Mouse (Mus musculus) hindbrain, embryonic 10.5 days (tissue): ENCODE results near the gene Mre11a. TPM values are rescaled to one million over a fixed set of nuclear protein-coding genes. Genes with fewer than 3 reads are reported as not detected.

Experiments used
- DNase-seq: peaks from one replicate; pipeline ENCODE4 v3.0.0-alpha.2; 2017; ENCODE audit warnings: low spot score
- H3K27ac ChIP-seq: fragments of 300-500 bp; sonication (generic); 2 replicates; pipeline ENCODE4 v1.5.1; 2016; ENCODE audit warnings: mild to moderate bottlenecking, moderate library complexity
- H3K27me3 ChIP-seq: fragments of 300-500 bp; sonication (generic); 2 replicates; pipeline ENCODE4 v1.6.1; 2016; ENCODE audit warnings: mild to moderate bottlenecking; ENCODE audit not compliant: poor library complexity, insufficient read depth, severe bottlenecking
- H3K36me3 ChIP-seq: fragments of 300-500 bp; sonication (generic); 2 replicates; pipeline ENCODE4 v1.6.1; 2016; ENCODE audit warnings: mild to moderate bottlenecking, moderate library complexity
- H3K4me1 ChIP-seq: fragments of 300-500 bp; sonication (generic); replicated peaks from 2 replicates; pipeline ENCODE4 v1.6.1; 2016; ENCODE audit warnings: mild to moderate bottlenecking
- H3K4me3 ChIP-seq: fragments of 300-500 bp; sonication (generic); 2 replicates; pipeline ENCODE4 v1.5.1; 2016; ENCODE audit warnings: mild to moderate bottlenecking, moderate library complexity
- H3K9me3 ChIP-seq: fragments of 300-500 bp; sonication (generic); 2 replicates; pipeline ENCODE4 v1.6.1; 2016; ENCODE audit warnings: mild to moderate bottlenecking, moderate library complexity
- WGBS: fragments of 180-500 bp; shearing (Covaris S2); methylation state at CpG from one replicate; pipeline ENCODE4 v1.1.7; 2016; 5-methylcytosine and 5-hydroxymethylcytosine counted together
- polyA plus RNA-seq: library from polyadenylated mRNA; unstranded; fragments of >200 nt; fragmentation: Nextera tagmentation; extraction: Ambion mirVana; gene quantifications from 2 replicates; pipeline ENCODE4 v1.2.1, GENCODE M21; 2016

The Mre11a gene
- 25.9 and 43.8 TPM in 2 replicates for polyA plus RNA-seq

DNA sequence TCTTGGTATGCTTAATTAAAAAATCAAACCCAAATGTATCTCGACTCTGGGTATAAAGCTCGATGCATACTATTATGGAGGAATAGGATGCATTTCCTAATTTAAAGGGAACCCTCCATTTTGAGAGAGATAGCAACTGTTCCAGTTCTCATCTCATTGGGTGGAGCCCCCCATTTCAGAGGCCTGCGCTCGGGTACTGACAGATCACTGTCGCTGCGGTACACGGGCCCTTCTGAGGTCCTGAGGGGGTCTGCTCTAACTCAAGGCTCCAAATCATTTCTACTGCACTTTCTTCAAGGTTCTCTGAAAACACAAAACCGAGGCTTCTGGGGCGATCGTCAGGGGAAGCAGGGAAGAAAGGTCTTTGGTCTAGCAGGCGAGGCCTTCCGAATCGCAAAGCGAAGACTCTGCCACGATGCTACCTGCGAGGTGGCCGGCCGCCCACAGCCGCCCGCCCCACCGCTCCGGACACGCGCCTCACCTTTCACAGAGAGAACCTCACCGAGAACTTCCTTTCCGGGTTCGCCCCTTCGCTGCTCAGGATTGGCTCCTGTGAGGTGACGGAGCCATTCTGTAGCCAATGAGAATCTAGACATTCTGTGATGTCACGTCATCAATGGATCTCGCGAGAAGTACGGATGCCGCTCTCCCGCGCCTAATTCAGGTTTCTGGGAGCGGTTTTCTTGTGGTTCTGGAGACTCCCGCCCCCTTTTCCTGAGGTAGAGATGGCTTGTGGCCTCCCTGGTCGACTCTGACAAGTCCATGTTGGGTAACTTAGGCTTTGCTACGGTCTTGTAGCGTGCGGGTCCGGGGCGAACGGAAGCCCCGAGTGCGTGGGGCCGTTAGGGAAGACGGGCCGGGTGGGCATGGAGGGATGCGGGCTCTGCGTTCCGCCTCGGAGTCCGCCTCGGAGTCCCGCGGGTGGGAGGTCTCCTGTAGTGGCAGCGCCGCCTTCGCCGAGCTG lies at the start of gene Mre11a, which contains the start of gene Ankrd49:
TSS of gene Mre11a (plus strand) at position 616 of the 964 bp plus-strand sequence.
TSS of gene Ankrd49 (minus strand) at position 818 of the 964 bp plus-strand sequence.
- Histone ChIP-seq H3K9me3 (no peaks in the 10 kb centered on the region), H3K27ac (peak within 1 kb of the TSS; percentile 94), H3K27me3 (no peaks in the 10 kb centered on the region), H3K4me1 (peaks cover 16% of the 10 kb centered on the region), H3K36me3 (peaks cover 58% of the 10 kb centered on the region), H3K4me3 (peak within 1 kb of the TSS; percentile 67)
- DNase-seq: peak; percentile 94
- under 1% methylated on average over 62 of the region's 62 CpGs for whole genome bisulfite sequencing

DNA sequence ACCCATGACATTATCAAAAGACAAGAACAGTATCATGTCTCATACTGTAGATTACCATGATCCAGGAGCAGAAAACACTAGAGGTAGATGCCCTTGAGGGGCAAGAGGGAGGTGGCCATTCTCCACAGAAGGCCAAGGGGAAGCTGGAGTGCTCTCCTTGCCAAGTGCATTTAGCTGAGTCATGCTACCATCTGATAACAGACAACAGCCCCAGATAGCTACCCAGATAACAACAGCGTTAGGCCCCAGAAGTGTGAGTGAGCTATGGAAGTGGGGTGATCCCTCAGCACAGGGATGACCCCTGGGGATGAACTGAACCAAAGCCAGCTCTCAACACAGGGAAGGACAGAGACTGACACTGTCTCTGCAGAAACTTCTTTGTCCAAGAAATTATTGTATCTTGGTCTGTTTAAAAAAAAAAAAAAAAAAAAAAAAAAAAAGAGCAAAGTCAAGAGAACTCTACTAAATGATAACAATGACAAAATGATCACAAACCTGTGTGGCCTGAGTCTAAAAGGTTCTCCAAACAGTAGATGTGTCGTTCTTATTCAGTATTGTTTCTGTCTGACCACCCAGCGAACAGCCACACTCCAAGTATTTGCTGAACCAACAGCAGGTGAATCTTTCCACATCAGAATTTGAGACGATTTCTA lies 44.8 kb upstream of the Mre11a start:
- Histone ChIP-seq H3K27ac (no peak overlapping the region), H3K4me3 (no peak overlapping the region), H3K27me3 (no peaks in the 10 kb centered on the region), H3K36me3 (no peaks in the 10 kb centered on the region), H3K9me3 (no peaks in the 10 kb centered on the region), H3K4me1 (no peaks in the 10 kb centered on the region)
- DNase-seq: no peak
- WGBS: 80% methylated on average over 4 of the region's 4 CpGs

DNA sequence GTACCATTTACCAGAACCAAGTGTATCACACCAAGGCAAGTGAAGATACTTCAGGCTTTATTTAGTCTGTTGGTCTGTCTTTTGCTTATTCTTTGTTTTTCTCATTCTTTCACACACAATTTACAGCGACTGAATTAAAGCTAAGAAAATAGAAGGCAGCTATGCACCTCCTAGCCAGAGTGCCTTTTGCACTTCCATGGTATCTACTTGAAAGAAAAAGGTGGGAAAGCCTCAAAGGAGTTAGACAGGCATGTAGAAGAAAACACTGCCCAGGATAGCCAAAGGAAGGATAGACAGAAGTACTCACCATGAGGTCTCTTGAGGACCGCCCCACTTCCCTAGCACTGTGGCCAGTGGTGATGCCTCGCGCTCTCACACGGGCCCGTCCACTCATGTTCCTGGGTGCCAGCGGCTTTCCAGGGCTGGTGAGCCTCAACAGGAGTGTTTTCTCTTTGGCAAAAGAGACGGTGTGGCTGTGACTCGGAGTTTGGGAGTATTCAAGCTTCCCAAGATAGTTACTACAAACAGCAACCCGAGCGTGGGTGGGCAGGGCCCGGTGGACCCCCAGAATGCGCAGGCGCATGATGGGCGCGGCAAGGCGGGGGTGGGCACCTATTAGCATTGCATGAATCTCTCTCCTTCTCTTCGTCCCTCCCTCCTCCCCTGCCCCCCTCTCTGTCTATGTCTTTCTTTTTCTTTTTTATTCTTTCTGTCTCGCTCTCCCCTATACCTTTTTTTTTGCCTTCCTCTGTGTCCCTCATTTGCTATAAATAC lies 44.1 kb upstream of the Mre11a start, which contains the start of gene Piwil4:
TSS of gene Piwil4 (minus strand) at position 583 of the 774 bp plus-strand sequence.
- DNase-seq: no peak
- Histone ChIP-seq H3K36me3 (no peaks in the 10 kb centered on the region), H3K27ac (no peak within 1 kb of the TSS), H3K27me3 (no peaks in the 10 kb centered on the region), H3K4me3 (no peak within 1 kb of the TSS), H3K9me3 (no peaks in the 10 kb centered on the region), H3K4me1 (no peaks in the 10 kb centered on the region)
- 85% methylated on average over 19 of the region's 19 CpGs for WGBS

DNA sequence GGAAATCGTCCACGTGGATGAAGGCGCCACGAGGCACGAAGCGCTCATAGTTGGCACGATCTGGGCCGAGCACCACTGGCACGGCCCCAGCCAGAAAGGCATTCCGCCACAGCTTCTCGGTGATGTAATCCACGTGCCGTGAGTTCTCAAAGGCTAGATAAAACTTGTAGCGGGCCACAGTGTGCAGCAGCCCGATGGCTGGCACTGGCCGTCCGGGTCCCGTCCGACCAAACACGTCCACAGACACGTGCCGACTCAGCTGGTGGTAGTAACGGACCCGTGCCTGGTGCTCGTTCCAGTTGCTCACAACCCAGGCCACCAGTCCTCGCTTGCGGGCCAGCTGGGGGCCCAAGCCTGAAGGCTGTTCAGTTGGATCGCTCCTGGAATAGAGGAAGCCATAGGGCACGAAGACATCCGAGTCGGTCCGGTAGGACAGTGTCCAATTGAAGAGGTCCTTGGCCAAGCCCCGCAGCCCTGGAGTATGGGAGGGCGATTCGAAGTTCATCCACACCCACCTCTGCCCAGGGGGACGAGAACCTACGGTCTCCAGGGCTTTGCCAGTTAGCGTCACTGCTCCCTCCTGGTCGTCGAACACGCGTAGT lies 33.5 kb upstream of the Mre11a start:
- Histone ChIP-seq H3K9me3 (no peaks in the 10 kb centered on the region), H3K27ac (peak overlapping the region; percentile 83; the same call in 1 of the 2 replicates), H3K4me3 (peak overlapping the region; percentile 67), H3K4me1 (peaks cover 15% of the 10 kb centered on the region), H3K27me3 (peaks cover 48% of the 10 kb centered on the region), H3K36me3 (no peaks in the 10 kb centered on the region)
- WGBS: 53% methylated on average over 42 of the region's 42 CpGs
- DNase-seq: peak; percentile 18

DNA sequence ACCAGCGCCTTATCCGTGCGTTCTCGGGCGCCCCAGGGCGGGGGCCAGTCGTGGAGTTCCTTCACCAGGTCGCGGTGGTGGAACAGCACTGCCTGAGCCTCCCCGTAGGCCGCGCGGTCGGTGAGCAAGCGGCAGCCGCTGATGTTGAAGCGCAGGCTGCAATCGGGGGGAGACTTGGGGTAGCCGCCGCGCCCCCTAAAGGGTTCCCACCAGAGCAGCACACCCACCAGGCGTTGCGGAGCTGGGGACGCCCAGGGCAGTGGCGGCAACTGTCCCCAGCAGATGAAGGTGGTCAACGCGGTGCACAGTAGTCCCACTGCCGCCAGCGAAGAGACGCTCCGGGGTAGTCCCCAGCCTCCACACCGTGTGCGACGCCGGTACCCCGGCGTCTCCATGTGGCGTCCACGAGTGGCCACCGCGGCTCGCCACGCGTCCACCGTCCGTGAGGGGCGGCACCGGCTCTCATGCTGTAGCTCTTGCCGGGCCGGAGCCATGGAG lies 32.9 kb upstream of the Mre11a start:
- DNase-seq: no peak
- peak overlapping the region; percentile 67 for H3K4me3 ChIP-seq
- WGBS: under 1% methylated on average over 50 of the region's 50 CpGs
- peaks cover 48% of the 10 kb centered on the region for H3K27me3 ChIP-seq
- peak overlapping the region; percentile 83 for H3K27ac ChIP-seq
- no peaks in the 10 kb centered on the region for H3K9me3 ChIP-seq
- H3K36me3 ChIP-seq: no peaks in the 10 kb centered on the region
- H3K4me1 ChIP-seq: peaks cover 15% of the 10 kb centered on the region

DNA sequence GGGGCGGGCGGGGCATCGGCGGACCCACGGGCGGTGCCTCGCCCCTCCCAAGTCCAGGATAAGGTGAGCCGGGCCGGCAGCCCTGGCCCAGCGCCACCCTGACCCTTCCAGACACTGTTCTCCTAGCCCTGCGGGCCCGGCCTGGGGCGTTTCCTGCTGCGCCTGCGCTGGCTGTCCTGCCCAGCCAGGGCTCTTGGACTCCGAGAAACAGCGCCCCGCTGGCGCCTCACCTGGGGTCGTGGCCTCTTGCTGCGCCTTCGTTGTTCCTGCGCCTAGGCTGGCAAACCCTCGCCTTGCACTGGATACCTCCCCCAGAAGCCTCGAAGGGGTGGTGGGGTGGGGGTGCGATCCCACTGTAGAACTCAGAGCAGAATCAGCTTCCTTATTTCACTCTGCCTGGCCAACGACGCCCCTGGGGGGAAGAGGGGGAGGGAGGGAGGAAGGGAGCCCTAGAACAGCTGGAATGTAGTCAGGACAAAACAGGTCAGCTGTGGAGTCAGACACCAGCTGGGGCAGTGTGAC lies 32.4 kb upstream of the Mre11a start, which contains the start of gene Fut4:
TSS of gene Fut4 (minus strand) at position 393 of the 522 bp plus-strand sequence.
- H3K27ac ChIP-seq: peak within 1 kb of the TSS; percentile 83
- DNase-seq: peak; percentile 71
- peaks cover 48% of the 10 kb centered on the region for H3K27me3 ChIP-seq
- peak within 1 kb of the TSS; percentile 67 for H3K4me3 ChIP-seq
- H3K4me1 ChIP-seq: peaks cover 15% of the 10 kb centered on the region
- 2% methylated on average over 28 of the region's 28 CpGs for WGBS
- no peaks in the 10 kb centered on the region for H3K36me3 ChIP-seq
- no peaks in the 10 kb centered on the region for H3K9me3 ChIP-seq

DNA sequence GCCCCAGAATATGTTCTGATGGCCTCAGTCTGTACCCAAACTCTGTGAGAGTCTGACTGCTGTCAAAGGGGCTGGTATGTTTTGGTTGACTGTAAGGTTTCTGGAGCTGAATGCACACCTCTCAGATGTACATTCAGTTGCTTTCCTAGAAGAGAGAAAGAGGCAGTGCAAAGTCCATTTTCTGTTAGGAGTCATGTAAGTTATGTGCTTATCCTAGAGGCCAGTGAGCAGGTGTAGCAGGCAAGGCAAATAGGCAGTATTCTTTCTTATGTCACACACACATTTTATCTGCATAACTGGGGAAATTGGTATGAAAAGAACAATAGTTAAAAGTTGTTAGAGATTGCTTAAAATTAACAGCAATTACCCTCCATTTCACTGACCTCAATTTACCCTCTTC lies 30.5 kb upstream of the Mre11a start:
- DNase-seq: no peak
- Histone ChIP-seq H3K36me3 (no peaks in the 10 kb centered on the region), H3K27ac (no peak overlapping the region), H3K4me1 (peaks cover 15% of the 10 kb centered on the region), H3K4me3 (no peak overlapping the region), H3K9me3 (no peaks in the 10 kb centered on the region), H3K27me3 (peaks cover 48% of the 10 kb centered on the region)

DNA sequence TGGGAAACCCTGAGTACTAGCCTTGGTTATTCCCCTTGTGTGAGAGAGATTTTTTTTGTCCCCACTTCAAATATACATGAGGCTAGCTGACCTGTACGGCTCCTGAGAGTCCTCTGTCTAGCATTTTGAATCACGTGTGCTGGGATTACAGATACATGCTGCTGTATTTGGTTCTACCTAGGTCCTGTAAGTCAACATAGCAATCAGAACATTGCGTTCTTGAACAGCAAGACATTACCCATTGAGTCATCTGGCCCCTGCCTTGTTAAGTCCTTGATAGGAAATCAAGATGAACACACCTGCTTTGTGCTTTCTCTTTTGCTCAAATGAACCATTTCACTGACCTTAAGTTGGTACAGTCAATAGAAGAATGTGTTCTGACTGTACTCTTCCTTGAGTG lies 30.0 kb upstream of the Mre11a start:
- Histone ChIP-seq H3K27me3 (peaks cover 42% of the 10 kb centered on the region), H3K36me3 (no peaks in the 10 kb centered on the region), H3K4me3 (no peak overlapping the region), H3K4me1 (peaks cover 15% of the 10 kb centered on the region), H3K27ac (no peak overlapping the region), H3K9me3 (no peaks in the 10 kb centered on the region)
- DNase-seq: no peak
- 88% methylated on average over 3 of the region's 3 CpGs for WGBS

DNA sequence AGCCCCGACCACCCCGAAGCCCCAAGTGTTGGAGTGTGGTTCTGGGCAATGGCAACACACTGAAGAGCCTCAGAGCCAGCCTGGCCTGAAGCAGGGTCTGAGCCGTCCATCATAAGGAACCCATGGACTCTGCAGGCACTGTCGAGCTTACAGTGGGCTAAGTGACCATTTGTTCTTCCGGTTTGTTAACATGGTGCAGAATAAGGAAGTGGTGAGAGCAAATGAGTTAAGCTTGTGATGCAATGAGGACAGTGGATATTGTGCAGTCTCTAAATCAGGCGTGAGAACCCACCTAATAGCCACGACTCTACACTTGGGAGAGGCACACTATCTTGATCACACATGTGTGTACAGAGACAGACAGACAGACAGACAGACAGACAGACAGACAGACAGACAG lies 25.9 kb upstream of the Mre11a start:
- Histone ChIP-seq H3K36me3 (no peaks in the 10 kb centered on the region), H3K4me3 (no peak overlapping the region), H3K9me3 (no peaks in the 10 kb centered on the region), H3K27me3 (peaks cover 4% of the 10 kb centered on the region; the same call in 1 of the 2 replicates), H3K27ac (no peak overlapping the region), H3K4me1 (no peaks in the 10 kb centered on the region)
- DNase-seq: no peak
- WGBS: 77% methylated on average over 7 of the region's 7 CpGs

DNA sequence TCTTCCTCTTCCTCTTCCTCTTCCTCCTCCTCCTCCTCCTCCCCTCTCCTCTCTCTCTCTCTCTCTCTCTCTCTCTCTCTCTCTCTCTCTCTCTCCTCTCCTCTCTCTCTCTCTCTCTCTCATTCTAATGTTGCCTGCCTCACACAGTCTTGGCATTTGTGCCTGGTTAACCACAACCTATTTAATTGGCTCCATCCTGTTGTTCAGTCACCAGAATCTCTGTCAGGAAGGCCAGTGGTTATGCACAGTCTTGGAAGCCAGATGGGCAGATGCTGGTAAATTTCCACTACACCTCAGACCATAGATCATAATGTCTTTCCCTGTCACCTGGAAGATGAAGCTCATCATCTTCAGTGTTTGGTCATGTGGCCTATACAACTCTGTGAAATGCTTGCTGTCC lies 25.2 kb upstream of the Mre11a start:
- no peaks in the 10 kb centered on the region for H3K27me3 ChIP-seq
- H3K27ac ChIP-seq: no peak overlapping the region
- H3K36me3 ChIP-seq: no peaks in the 10 kb centered on the region
- DNase-seq: no peak
- no peaks in the 10 kb centered on the region for H3K4me1 ChIP-seq
- no peaks in the 10 kb centered on the region for H3K9me3 ChIP-seq
- no peak overlapping the region for H3K4me3 ChIP-seq

DNA sequence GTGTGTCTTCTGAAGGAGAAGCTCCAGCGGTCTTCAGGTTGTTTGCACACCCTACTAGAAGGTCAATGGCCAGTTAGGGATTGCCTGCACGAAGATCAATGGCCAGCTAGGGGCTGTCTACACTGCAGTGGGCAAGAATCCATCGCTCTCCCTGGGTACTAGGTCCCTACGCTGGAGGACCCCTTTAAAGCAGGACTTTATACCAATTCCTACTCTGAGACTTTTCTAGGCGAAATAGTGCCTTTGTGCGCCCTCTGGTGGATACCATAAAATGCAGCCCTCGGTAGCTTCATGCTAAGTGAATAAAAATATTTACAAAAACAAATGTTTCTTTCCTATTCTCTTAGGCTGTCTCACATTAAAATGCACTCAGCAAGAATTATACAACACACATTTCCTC lies 19.7 kb upstream of the Mre11a start:
- WGBS: 28% methylated on average over 7 of the region's 7 CpGs
- DNase-seq: peak; percentile 55

DNA sequence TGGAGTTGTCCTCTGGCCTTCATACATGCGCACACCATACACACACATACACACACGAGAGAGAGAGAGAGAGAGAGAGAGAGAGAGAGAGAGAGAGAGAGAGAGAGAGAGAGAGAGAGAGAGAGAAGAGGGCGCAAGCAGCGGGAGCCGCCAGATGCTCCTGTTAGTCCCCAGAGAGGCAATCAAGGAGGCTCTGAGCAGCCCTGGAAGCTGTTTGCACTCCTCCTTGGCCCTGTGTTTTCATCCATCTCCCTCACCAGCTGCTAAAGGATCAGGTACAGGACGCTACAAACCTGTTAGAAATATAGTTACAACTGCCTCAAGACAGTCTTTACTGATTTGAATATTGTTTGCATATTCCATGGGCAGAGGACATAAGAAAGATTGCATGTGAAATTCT lies 14.6 kb upstream of the Mre11a start:
- H3K36me3 ChIP-seq: no peaks in the 10 kb centered on the region
- peaks cover 15% of the 10 kb centered on the region for H3K27me3 ChIP-seq
- H3K9me3 ChIP-seq: no peaks in the 10 kb centered on the region
- no peak overlapping the region for H3K27ac ChIP-seq
- WGBS: 60% methylated on average over 6 of the region's 6 CpGs
- DNase-seq: no peak
- H3K4me3 ChIP-seq: no peak overlapping the region
- H3K4me1 ChIP-seq: peaks cover 14% of the 10 kb centered on the region

More for the DNA sequence above, 19.7 kb upstream of the Mre11a start:
- no peak overlapping the region for H3K27ac ChIP-seq
- no peak overlapping the region for H3K4me3 ChIP-seq
- no peaks in the 10 kb centered on the region for H3K36me3 ChIP-seq
- H3K4me1 ChIP-seq: 0 out of 2 replicates have a peak, but pooled peaks cover 4% of the 10 kb centered on the region
- H3K9me3 ChIP-seq: no peaks in the 10 kb centered on the region
- H3K27me3 ChIP-seq: peaks cover 1% of the 10 kb centered on the region; the same call in 1 of the 2 replicates
